Mouse (Mus musculus) spleen, postnatal 10 days (tissue): ENCODE measurements at regions not wholly inside any gene's neighbourhood (a gene's known extent, or its start where the extent isn't known, plus 50 kb on each side); places are given as distances from the start of the nearest gene placed in this dataset.
"Not testable (repeated sequence)": the region's sequence is repeated elsewhere in the genome, so short reads cannot be mapped to it uniquely, and the experiment has no call there.

Experiments
- DNase-seq, 2 experiments: peaks; one replicate each; pipeline ENCODE4 v3.0.0; 2021 to 2022; ENCODE audit warnings: low spot score in 2 of 2

DNA sequence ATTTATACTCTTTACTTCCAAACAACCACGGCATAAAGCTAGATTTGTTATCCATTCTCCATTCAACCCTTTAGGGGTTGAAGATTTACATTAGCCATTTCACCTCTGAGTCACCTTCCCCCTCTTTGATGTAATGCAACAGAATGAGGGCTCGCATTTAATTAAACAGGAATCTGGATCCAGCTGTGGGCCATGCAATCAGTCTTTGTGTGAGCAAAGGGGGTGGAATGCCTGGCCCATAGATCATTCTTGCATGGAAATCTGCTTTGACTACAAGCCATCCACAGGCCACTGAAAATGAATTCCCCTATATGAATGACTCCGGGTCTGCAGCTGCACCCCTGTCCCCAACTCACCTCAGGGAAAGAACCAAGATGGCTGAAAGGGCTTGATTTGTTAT is 574.4 kb downstream of the Cypt12 start:
- no peak for DNase-seq

DNA sequence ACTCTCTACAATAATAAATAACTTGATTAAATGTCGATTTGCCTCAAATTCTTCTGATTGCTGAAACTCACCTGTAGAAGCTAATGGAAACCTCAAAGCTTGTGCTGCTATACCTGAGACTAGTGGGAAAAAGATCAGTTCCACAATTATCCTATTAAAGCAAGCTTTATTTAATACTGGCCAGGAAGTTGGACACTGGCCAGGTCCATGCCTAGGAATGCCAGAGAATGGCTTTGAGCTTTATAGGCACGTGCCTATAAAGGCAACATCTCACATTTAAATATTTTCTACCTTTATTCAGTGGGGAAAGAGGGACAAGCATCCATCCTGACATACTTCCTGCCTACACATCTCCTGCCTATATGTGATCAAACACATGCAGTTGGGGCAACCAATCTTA is 575.8 kb downstream of the Cypt12 start:
- no peak for DNase-seq

DNA sequence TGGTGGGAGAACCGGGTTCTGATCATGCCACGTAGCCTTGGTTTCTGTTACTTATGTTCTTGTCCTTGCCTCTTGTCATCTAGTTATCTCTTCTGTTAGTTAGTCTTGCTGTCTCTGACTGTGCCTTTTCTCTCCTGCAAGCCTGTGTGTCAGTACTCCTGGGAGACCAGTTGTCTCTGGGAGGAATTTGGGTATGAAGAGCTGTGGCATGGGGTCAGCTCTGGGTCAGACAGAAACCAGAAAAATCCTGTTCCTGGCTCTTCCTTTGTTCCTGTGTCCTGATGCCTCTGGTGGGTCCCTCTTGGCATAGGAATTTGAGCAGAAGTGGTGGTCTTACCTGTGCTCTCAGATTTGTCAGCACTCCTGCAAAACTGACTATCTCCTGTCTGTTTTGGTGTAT is 609.0 kb downstream of the Cypt12 start:
- DNase-seq, result no peak

DNA sequence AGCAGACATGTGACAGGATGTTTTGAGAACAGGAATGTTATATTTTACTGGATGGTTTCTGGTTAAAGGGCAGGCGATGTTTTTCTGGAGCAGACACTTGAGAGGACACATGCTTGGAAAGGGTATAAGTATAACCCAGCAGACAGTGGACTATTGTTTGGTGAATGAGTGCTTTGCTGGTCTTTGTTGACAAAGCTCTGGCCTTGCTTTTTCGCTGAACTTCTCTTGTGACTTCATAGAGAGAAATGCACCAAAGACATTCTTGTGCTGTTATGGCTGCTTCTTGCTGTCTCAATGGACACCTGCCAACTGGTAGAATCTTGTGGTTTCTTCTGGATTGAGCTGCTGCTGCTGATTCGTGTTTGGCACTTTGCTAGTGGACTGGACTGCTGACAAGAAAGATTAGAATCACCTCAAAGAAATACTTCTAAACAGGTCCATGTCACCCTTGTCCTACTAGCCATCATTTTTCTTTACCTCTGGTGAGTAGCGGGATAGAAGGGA is 612.1 kb downstream of the Cypt12 start:
- DNase-seq, result no peak

DNA sequence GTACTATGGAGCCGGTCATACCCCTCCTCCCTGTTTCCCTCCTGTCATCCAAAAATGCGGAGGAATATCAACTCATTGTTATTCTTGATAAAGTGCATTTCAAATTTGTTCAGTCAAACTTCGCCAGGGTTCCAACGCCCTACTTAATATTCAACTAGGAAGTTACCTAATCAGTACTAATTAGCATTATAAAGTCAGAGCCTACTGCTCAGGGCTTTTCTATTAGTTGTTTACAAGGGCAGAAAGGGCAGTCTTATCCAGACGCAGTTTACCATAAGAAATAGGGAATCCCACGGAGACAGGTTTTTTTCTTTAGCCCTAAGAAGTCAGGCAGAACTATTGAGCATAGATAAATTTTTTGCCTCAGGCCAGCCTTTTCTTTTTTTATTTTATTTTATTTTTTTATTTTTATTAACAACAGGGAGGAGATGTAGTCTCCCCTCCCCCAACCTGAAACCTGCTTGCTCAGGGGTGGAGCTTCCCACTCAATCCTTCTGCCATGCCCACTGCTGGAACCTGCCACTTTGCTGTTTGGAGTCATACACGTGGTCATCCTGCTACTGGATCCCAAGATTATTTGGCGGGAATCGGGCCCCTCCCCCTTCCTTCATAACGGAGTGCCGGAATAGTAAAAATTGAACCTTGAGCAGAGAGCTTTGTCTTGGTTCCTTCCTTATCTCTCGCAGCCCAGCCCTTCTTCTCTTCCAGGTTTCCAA is 632.9 kb downstream of the Cypt12 start:
- not testable (repeated sequence) for DNase-seq

DNA sequence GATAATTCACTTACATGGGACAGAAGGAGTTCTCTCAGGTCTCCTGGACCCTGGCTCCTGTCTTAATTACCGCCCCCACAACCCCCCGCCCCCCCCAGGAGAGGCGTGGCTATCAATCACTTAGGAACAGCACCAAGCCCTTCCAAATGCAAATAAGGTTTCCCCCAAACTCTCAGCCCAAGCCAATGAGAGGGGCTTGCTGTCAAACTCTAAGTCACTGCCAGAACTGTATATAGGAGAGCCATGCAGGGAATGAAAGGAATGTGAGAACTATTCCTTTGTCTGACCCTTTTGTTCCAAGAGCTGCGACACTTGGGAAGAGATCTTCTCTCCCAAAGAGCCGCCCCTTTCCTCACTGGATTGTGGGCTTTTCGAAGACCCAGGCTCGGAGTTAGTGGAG is 672.4 kb downstream of the Cypt12 start:
- no peak for DNase-seq

DNA sequence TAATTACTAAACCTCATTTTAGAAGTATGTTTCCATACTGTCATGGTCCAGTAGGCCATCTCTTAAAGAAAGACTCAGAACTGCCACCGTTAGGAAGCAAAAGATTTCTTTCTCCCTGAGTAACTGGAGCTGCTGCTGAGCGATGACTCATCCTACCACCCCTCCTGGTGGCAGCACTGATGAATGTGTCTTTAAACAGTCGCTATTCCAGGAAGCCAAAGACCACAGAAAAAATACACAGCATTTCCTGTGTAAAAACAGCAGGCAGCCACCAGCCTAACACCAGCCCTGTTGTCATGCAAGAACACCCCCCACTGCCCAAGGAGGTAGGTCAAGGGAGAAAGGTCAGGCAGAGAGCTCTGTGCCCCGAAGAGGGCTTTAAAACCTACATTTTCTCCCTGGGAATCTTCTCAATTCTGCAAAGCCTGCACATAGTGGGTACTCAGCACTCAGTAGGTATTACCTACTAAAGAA is 675.7 kb downstream of the Cypt12 start:
- DNase-seq, result peak in 1 of 2 experiments; percentile 19

DNA sequence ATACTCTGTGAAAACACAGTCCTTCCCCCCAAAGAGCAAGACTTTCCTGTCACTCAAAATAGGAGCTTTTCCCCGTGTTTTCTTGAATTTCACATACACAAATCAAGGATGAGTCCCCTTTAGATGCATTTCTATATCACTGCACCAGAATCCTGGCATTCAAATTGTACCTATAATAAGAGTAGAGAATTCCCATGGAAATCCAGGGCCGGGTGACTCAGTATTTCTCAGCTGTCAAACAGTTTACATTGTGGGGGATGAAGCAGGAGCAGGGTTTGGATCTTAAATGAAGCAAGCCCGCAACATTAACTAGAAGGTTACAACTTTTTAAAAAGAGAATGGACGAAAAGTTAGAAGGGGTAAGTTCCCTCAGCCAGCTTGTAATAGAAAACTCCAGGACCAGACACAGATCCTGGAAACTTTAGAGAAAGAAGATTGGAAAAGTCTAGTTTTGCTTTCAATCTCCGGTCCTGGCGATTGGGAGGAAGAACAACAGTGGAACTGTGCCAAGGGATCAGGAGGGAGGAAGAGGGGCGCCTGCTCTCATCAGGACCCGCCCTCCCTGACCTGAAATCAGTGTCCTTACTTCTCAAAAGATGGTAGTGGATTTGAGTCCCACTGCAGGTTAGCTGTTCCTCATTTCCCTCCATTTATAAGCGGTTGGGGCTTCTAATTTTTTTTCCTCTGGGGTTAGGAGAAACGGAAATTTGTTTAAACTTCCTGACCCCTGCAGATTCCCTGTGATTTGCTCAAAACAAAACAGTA is 676.4 kb downstream of the Cypt12 start:
- no peak for DNase-seq

DNA sequence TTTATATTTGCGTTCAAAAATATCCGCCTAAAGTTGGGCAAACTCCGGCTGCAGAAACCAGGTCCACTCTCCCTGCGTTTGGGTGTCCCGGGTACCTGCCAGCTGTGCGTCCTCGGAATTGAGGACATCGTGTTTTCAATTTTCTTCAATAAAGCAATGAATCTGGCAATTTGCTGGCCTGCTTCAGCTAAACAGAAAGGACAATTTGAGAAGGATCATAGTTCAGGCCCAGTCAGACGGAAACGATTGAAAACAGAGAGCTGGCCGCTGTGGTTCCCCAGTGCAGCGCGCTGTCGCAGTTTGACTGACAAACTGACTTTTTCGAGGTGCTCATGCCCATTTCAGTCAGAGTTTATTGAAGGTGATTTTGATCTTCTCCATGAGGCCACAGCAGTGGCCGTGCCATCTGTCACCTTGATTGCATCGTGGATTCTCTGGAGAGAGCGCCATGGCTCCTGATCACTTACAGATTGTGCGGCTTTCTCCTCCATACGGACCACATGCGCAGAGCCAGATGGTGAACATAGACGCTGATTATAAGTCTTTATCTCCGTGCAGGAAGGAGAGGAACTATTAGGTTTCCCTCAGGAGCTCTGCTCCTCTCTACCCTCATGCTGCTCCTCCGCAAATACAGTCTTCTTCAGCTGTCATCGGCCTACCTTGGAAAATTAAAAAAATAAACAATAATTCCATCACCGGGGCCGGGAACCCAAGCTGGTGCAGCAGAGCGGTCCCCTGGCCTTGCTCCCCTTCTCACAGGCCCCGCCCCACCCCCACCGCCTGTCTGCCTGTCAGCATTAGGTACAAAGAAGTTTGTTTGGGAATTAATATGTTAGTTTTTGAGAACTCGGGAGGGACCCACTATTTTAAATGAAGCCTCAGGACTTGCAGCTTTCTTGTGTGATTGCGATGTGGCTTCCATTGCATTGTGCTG is 677.5 kb downstream of the Cypt12 start:
- no peak for DNase-seq

DNA sequence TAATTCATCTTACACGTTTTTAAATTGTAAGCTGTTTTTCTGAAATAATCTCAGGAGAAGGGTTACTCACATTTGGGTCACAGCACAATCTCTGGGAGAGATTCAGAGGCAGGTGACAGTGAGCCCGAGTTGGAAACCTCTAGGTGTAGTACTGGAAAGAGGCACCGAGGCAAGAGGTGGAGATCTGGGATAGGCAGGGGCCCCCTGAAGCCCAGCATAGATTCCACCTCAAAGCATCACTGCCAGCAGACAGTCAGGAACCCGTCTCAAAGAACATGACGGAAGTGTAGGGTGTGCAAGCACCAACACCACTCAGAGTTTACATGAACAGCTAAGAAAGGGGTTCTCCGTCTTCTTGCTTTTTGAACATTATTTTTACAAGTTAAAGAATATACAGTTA is 678.2 kb downstream of the Cypt12 start:
- DNase-seq, result no peak

DNA sequence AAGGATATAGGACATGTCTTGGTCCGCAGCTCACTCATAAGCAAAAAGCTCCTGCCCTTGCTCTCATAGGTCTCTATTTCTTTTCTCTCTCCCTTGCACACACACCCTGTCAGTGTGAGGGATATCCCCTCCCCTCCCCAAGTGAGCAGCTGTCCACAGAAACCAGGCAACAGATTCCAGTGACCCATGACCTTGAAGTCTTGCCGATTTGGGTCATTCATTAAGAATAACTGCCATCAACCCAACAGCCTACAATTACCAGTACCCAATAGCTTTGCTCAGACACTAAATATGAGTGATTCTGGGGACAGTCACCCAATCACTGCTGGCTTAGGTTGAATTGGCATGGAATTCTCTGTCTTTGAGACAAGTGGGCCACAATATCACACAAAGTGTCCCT is 678.6 kb downstream of the Cypt12 start:
- no peak for DNase-seq

DNA sequence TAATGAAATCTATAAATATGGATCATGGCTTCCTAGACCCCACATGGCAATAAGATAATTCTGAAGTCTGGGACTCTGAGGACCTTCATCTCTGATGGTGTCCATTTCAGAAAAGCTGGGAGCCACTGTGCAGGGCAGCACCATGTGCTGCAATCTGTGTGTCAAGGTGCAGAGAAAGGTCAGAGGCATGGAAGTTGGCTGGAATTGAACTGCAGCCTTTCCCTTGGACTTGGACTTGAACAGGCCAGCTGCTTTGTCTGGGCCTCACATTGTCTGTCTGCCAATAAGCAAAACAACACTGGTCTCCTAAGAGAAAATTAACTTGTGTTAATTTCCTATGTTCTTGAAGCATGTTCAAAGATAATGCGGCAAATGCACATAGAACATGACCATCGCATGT is 681.0 kb downstream of the Cypt12 start:
- no peak for DNase-seq

DNA sequence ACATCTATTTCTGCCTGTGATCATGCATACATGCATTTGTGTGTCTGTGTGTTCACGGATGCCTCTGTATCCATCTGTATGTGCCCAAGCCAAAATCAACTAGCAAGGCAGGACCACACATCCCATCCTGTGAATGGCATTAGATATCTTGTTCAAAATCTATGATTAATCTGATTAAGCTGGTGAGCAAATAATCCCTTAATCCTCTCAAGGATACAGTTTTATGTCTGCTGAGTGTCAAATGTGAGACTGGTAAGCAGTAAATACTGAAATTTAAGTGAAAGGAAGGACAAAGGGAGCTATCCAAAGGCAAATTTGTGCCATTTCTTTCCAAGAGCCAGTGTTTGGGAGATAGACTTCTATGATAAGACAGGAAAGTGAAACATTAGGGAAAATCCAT is 683.4 kb downstream of the Cypt12 start:
- DNase-seq, result no peak

DNA sequence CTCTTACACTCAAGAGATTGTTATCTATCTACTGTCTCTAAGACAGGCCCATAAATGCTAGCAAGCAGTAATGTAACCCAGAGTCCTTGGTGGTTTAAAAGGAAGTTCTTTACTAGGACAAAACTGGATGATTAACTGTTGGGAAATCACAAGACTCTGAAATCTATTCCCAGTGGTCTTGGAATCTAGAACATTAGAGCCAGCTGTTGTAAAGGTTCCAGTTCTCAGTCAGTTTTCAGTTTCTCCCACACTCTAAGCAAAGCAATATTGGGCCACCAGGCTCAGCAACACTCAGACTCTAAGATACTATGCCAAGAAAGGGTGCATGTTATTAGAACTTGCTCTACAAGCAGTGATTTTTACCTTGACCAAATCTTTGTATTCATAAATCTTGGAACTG is 686.6 kb downstream of the Cypt12 start:
- DNase-seq, result no peak

DNA sequence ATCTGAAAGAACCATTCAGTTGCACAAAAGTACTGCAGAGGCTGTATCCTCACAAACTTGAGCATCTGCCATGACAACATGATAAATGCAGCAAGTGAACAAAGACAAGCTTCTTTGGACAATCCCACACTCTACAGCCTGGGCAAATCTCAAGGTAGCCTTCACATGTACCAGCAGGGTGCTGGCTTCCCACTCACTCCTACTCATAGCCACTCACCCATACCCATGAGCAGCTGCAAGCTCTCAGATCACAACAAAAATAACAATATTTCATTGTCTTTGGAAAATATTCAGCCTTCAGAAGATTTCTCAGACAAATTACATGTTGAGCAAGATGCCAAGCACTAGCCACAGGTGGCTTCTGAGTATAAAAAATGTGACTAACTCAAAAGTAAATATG is 689.3 kb downstream of the Cypt12 start:
- DNase-seq, result no peak

DNA sequence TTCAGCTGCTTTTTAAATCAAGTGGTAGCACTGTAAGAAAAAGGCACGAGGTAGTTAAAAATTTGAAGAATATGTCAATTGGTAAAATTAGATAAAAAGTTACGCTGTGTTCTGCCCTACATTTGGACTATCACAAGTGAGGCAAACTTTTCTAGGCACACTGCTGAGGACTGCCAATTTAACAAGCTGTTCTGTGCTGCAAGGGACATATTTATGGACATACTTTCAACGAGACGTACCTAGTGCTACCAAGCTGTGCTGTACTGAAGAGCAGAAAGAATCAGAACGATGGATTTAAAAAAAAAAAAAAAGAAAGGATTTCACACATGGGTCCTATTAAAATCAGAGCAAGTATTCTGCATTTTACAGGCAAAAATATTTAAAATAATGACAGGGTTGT is 692.1 kb downstream of the Cypt12 start:
- no peak for DNase-seq

DNA sequence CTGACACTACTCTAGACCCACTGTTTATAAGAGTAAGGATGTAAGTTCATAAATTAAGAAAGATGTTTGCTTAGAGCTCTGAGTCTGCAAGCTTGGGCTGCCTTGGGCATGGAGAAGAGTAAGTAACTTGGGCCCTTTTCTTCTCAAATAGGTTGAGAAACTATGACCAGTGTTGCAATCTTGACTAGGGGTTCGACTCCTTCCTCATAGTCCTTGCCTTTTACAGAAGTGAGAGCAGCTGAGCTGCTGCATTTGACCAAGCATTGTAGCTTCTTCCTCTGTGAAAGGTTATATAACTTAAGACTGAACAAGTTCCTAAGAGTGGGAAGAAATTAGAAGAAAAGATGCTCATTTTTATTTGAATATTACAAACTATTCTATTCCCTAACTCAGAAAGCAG is 693.5 kb downstream of the Cypt12 start:
- DNase-seq, result no peak

DNA sequence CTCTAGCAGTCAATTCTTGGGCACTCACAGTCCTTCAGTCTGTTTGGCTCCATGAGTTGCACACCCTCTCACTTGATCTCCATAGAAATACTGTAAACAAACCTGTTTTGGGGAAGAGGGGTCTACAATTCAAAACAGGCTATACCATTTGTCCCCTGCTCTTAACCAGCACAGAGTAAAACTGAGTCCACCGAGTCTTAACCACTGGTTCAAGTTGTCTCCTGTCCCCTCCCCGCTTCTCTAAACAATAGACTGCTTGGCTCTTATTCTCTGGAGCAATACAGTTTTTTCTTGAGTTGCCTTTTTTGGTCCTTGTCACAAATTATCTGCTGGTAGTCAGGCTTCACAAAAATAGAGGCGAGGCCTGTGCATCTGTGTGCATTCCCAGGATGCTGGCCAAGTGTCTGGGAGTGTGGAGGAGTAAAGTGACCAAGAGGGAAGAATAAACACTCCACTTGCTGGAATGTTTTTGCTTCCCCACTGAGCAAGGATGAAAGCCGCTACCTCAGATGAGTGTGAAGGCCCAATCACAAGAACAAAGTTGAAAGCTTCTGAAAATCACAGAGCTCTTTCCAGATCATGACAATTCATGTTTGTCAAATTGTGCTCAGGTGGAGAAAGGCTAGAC is 695.3 kb downstream of the Cypt12 start:
- no peak for DNase-seq

DNA sequence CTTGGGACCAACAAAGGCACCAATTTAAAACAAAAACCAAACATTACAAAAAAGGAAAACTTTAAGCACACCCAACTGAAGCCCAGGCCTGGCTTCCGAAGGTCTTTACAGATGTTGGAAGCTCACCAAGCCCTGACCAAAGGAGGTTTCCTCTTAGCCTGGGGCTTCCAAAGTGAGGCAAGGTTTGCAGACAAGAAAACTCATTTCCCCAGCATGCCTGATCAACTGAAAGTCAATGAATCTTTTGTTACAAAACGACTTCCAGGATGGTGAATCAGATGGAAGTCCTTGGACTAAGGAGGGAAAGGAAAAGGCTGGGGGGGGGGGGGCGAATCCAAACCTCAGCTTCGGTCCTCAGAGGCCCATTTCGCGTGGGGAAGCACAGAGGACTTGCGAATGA is 697.3 kb downstream of the Cypt12 start:
- DNase-seq, result no peak

DNA sequence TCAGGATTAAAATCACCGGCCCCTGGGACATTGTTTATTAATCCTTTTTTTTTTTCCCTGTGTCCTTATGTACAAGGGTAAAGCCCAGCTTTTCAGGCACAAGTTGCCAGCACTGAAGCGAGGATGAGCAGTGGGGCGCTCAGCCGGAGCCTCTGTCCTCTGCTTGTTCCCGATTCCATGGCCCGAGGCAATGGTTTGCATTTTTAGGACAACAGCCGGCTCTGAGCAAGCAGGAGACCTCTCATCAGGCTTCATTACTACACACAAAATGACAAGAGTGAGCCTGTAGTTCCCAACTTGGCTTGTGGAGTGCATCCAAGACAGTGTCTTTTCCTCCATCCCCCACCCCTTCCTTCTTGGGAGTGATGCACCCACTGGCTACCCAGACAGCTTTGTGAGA is 697.7 kb downstream of the Cypt12 start:
- DNase-seq, result no peak

DNA sequence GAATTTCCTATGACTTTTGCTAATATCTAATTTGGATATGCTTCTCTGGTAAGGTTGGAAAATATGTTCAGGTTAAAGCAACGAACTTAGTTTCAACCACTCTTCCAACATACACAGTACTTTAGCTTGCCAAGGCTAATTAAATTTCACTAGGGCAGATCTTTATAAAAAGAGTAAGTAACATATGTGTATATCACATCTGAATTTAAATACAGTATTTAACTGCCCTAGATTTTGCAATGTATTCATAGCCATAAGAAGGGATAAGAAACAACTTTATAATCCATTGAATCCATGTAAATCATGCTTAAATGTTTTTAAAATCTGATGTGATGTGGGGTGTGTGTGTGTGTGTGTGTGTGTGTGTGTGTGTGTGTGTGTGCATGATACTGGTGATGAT is 705.3 kb downstream of the Cypt12 start:
- DNase-seq, result no peak

DNA sequence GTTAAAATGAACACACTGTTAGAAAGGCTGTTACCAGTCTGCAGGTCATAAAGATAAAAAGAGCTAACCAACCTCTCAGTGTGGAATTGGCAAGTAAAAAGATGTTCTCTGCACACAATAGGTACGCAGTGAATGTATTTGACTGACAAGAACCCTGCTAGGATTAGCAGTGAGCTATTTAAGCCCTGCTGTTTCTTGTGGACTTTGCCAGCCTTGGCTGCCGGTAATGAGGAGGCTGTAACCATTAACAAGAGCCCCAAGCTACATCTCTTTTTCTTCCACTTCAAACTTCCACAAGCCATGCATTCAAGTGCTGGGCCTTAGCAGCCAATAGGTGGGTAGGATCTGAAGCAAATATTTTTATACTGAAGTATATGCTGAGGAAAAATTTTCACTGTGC is 717.5 kb downstream of the Cypt12 start:
- DNase-seq, result no peak
